In genomic region chr5:142178164-142178563, GRCm38 (mm10) we compare ENCODE assay signal across 13 mouse cellular contexts.
DNase-seq lines count a peak whose midpoint lies in the region; ATAC-seq and TF ChIP-seq lines count a peak whose summit lies in the region.
"Had no signal": no experiment of that assay in that cellular context is flagged by ENCODE, and none has a peak within 500 bp of the region (broad histone marks: within the 10 kb centered on the region; RNA-seq: fewer than 3 reads in every experiment).

No protein-coding gene starts in this region.

- peaks cover 27% of the 10 kb centered on the region for H3K4me1 ChIP-seq in hindbrain, embryonic 15.5 days (replicated peaks)
- peaks cover 29% of the 10 kb centered on the region for H3K4me1 ChIP-seq in midbrain, embryonic 11.5 days (ENCODE audit: control insufficient read depth, insufficient read depth, low read length)
- no peaks in the 10 kb centered on the region for H3K4me1 ChIP-seq in lung, postnatal 0 days (ENCODE audit: insufficient read depth, low read depth, low read length)
- H3K4me1 ChIP-seq: liver, embryonic 13.5 days had no signal

- peak overlapping the region; percentile 62 for H3K27ac ChIP-seq in hindbrain, embryonic 15.5 days (replicated peaks)
- H3K27ac ChIP-seq in midbrain, embryonic 11.5 days (ENCODE audit: low read depth, low read length): no peak overlapping the region
- no peak overlapping the region for H3K27ac ChIP-seq in lung, postnatal 0 days (ENCODE audit: low read length)
- H3K27ac ChIP-seq: liver, embryonic 13.5 days had no signal

- H3K27me3 ChIP-seq in hindbrain, embryonic 15.5 days: peaks cover 15% of the 10 kb centered on the region
- H3K27me3 ChIP-seq in midbrain, embryonic 11.5 days (ENCODE audit: control insufficient read depth, insufficient read depth, low read length): peaks cover 23% of the 10 kb centered on the region
- H3K27me3 ChIP-seq in lung, postnatal 0 days (replicated peaks; ENCODE audit: insufficient read depth, low read length): no peaks in the 10 kb centered on the region
- H3K27me3 ChIP-seq: liver, embryonic 13.5 days had no signal

- H3K4me3 ChIP-seq in hindbrain, embryonic 15.5 days: no peak overlapping the region
- H3K4me3 ChIP-seq in midbrain, embryonic 11.5 days (ENCODE audit: low read depth, low read length): no peak overlapping the region
- H3K4me3 ChIP-seq in lung, postnatal 0 days (ENCODE audit: low read depth, low read length): no peak overlapping the region
- H3K4me3 ChIP-seq: erythroblast, embryonic 14.5 days; liver, embryonic 13.5 days had no signal

- intact Hi-C loops in left cerebral cortex, postnatal 4 days (cut with DNase I): no loop called here
- intact Hi-C loops in heart, postnatal 25 days (cut with DNase I): no loop called here

- no peak; the same call in 1 of the 2 replicates for ATAC-seq in hindbrain, embryonic 15.5 days (ENCODE audit: low FRiP score, low read depth)
- ATAC-seq in midbrain, embryonic 11.5 days (ENCODE audit: low FRiP score): 0 out of 2 replicates have a peak, but pooled peaks have one; percentile 31
- no peak for ATAC-seq in lung, postnatal 0 days

- no peaks in the 10 kb centered on the region for H3K9me3 ChIP-seq in hindbrain, embryonic 15.5 days
- H3K9me3 ChIP-seq in midbrain, embryonic 11.5 days (ENCODE audit: control insufficient read depth, low read length): no peaks in the 10 kb centered on the region
- no peaks in the 10 kb centered on the region for H3K9me3 ChIP-seq in lung, postnatal 0 days (ENCODE audit: low read length)

- no peak overlapping the region for H3K4me2 ChIP-seq in hindbrain, embryonic 15.5 days
- H3K4me2 ChIP-seq in midbrain, embryonic 11.5 days: no peak overlapping the region
- no peak overlapping the region for H3K4me2 ChIP-seq in lung, postnatal 0 days (replicated peaks; ENCODE audit: low read depth, low read length)
- H3K4me2 ChIP-seq: liver, embryonic 13.5 days had no signal

- DNase-seq in left cerebral cortex, adult 11 months (ENCODE audit: low spot score): peak; percentile 10
- no peak for DNase-seq in left cerebral cortex, postnatal 4 days
- peak; percentile 84 for DNase-seq in midbrain, embryonic 11.5 days (ENCODE audit: low spot score, missing footprints)
- DNase-seq in right cerebral cortex, postnatal 25 days: peak; percentile 43
- DNase-seq in testis, postnatal 10 days (ENCODE audit: low spot score): no peak
- no peak for DNase-seq in heart, postnatal 25 days (ENCODE audit: low spot score)
- DNase-seq in lung, postnatal 0 days (ENCODE audit: low spot score): no peak
- DNase-seq: adrenal gland, postnatal 36 days; cerebellum, adult 9-10 months; heart, adult 18-20 months; liver, embryonic 13.5 days had no signal

- H3K36me3 ChIP-seq in hindbrain, embryonic 15.5 days: no peaks in the 10 kb centered on the region
- H3K36me3 ChIP-seq in midbrain, embryonic 11.5 days (ENCODE audit: control insufficient read depth, insufficient read depth, low read length): no peaks in the 10 kb centered on the region
- no peaks in the 10 kb centered on the region for H3K36me3 ChIP-seq in lung, postnatal 0 days (ENCODE audit: insufficient read depth, low read length)
- H3K36me3 ChIP-seq: liver, embryonic 13.5 days had no signal

- H3K9ac ChIP-seq in hindbrain, embryonic 15.5 days: no peak overlapping the region
- no peak overlapping the region for H3K9ac ChIP-seq in midbrain, embryonic 11.5 days (ENCODE audit: low read length)
- no peak overlapping the region for H3K9ac ChIP-seq in lung, postnatal 0 days (replicated peaks; ENCODE audit: low read depth)
- H3K9ac ChIP-seq: liver, embryonic 13.5 days had no signal

- TF ChIP-seq EP300 in lung, postnatal 0 days (IDR thresholded peaks at IDR 0.05): no peak

- WGBS in hindbrain, embryonic 15.5 days: 37% methylated on average over 8 of the region's 8 CpGs
- WGBS in midbrain, embryonic 11.5 days: 71% methylated on average over 8 of the region's 8 CpGs
- 74% methylated on average over 8 of the region's 8 CpGs for WGBS in lung, postnatal 0 days

- no peak for TF ChIP-seq CTCF in lung, postnatal 0 days (IDR thresholded peaks at IDR 0.05)

Comparison
In these comparisons a context has a peak if more than half of its experiments do, and no peak if none do; other contexts are left out.
1. DNase-seq: peak in left cerebral cortex, adult 11 months (single experiment), midbrain, embryonic 11.5 days (single experiment) and right cerebral cortex, postnatal 25 days (single experiment); none in left cerebral cortex, postnatal 4 days (single experiment), testis, postnatal 10 days (single experiment), heart, postnatal 25 days (single experiment) and lung, postnatal 0 days (single experiment).